Mouse (Mus musculus) heart, postnatal 4 days (tissue): ENCODE data around the gene Irs3. TPM values are rescaled to one million over a fixed set of nuclear protein-coding genes. Genes with fewer than 3 reads are reported as not detected.

ENCODE experiments used
- DNase-seq: peaks from one replicate; pipeline ENCODE4 v3.0.0; 2021
- total RNA-seq, 2 experiments: library from RNA; stranded (reverse); gene quantifications; 2 replicates each; pipeline ENCODE4 v1.2.3; 2021

The Irs3 gene
- not detected for total RNA-seq

DNA sequence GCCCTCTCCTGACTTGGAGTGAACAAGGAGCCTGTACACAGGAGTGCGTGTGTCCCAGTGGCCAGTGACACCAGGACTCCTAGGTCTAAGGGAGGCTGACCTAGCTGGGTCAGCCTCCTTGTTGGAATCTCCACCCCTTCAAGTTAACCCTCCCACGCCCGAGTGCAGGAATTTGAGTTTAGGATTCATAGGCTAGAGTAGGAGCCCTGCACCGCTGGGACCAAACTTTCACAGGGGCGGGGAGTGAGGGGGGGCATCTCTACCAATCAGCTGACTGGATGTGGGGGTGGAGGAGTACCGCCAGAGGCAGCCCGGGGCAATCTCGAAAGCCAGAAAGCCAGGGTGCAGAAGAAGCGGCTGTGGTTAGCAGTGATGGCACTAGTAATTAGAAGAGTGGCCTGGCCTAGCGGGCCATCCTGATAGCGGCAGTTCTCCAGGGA, at the start of gene Irs3:
TSS of gene Irs3 (minus strand) at position 63 of the 440 bp plus-strand sequence.
- no peak for DNase-seq

DNA sequence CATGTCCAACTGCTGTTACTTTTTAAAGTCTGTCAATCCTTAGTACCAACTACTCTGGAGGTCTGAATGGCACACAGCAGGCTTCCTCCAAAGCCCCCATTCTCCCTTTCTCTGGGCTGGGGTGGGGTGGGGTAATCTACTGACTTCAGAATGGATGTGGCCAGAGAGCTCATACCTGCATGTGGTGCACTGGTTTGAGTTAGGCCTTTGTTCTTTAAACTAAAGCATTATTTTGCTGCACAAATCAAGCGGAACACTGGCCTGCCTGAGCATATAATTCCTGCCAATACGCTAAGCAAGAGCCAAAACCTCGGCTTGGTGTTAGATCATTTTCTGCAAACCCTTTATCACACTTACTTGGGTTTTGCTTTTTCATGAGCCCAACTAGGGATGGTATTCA, 49.3 kb upstream of the Irs3 start:
- no peak for DNase-seq

- DNase-seq, result no peak
Measured at GRCm38 (mm10) chr5:137691881-137692280, 46.4 kb upstream of the Irs3 start.

DNA sequence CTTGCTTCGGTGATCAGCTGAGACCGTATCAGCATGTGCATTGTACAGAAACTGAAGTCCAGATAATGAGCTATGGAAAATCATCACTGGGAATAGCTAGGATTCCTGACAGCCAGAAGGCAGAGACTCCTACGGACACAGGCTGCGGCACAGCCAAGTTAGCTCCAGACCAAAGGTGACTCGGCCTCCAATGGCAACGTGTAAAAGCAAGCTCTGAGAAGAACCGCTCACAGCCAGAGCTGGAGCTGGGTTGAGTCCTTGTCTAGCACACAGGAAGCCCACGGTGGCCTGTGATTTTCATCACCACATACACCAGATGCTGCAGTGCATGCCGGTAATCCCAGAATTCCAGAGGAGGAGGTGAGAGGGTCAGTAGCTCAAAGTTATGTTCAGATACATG, 45.0 kb upstream of the Irs3 start:
- no peak for DNase-seq

DNA sequence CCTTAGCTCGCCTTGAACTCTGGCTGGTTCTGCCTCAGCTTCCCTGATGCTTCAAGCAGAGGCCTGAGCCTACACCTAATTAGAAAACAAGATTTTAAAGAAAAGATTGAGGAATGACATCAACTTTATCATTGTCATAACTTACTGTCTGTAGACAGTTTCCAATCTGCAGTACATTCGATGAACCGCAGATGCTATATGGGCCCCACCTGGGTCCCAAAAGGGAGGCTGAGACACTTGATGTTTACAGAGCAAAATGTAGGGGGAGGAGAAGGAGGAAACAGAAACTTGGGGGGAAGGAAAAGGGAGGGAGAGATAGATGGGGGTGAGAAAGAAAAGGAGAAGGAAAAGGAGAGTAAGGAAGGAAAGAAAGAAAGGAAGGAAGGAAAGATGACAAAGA, 44.5 kb upstream of the Irs3 start:
- DNase-seq, result no peak

DNA sequence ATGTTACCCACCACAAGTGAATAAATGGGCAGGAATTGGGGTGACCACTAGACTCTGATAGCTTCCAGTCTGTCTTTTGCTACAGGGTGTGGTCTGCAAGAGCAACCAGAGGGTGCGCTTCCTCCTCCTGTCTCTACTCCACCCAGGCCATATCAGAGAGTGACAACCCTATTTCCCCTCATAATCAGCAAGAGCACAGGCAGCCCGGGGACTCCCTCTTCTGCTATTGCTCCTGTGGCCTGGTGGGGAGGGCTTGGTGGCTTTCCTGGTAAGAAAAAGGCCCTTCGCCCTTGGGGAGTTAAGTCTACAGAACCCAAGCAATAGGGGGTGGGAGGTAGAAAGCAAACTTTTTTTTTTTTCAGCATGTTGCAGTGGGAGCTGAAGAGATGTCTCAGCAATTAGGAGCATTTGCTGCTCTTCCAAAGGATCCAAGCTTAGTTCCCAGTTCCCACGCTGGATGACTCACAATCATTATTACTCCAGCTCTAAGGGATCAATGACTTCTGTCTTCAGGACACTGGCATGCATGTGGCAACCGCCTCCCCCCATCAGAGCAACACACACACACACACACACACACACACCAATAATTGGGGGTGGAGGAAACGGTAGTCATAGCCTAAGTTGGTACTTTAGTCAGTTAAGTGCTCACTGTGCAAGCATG, 40.7 kb upstream of the Irs3 start:
- DNase-seq, result no peak

DNA sequence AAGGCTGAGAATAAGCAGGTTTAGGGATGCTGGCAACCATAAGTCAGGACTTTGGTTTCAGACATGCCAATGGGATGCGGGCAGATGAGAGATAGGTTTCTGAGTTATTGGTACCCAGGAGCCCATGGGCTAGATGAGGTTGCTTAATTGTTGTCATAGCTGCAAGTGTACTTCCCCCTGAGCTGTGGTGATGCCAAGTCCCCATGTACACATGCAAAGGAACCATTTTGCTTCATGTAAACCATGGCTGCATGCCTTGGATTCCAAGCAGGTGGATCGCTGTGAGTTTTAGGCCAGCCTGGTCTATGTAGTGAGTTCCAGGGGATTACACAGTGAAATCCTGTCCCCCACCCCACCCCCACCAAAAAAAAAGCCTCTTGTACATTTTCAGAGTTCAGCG, 40.1 kb upstream of the Irs3 start:
- DNase-seq, result no peak

DNA sequence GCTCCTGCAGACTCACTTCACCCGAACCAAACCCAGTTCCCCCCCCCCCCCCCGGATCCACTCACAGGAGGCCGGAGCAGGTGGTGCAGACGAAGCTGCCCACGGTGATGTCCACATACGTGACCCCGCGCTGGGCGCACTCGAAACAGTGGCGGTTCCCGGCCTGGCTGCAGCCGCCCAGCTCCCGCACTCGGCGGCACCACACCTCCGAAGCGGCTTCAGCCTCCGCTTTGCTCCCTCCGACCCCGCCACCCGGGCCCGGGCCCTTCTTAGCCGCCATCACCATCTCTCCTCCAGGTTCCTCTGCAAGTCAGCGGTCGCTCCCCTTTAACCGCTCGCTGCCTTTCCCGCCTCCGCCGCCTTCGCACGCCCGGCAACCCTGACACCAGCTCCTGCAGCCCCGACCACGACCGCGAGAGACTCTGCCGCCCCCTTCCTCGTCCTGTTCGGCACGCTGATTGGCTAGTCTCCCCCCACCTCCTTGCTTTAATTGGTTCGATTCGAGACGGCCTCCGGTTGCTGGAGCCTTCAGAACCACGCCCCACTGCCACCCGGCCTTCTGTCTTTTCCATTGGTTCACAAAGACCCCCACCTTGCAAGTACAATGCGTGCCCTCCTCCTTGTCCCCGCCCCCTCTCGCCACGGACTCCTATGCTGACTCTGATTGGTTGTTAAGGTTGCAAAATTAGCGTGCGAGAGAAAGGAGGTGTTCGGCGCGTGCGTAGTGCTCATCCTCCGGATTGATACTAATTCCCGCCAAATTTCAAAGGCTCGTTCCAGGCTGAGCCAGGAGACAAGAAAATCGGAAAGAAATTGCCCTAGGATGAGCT, 39.0 kb upstream of the Irs3 start, which contains the start of gene Agfg2:
TSS of gene Agfg2 (minus strand) at position 433 of the 830 bp plus-strand sequence.
- peak; percentile 98 for DNase-seq

- no peak for DNase-seq
Measured at GRCm38 (mm10) chr5:137683388-137684293, 38.1 kb upstream of the Irs3 start.

DNA sequence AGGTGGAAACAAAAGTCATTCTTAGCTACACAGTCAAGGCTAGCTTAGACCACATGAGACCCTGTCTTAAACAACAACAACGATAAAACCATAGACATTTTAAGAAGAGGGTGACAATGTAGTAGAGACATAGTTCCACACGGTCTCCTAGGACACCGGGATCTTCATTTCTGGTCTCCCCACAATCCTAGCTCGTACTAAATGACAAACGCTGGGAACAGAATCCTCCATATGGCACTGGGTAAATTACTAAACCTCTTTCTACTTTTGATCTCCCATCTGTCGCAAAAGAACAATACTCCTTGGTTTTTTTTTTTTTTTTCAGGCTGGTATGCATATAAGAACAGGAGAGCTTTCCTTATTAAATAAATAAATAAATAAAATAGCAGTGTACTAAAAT, 37.0 kb upstream of the Irs3 start:
- DNase-seq, result no peak

- no peak for DNase-seq
Measured at GRCm38 (mm10) chr5:137679726-137680125, 34.2 kb upstream of the Irs3 start.

DNA sequence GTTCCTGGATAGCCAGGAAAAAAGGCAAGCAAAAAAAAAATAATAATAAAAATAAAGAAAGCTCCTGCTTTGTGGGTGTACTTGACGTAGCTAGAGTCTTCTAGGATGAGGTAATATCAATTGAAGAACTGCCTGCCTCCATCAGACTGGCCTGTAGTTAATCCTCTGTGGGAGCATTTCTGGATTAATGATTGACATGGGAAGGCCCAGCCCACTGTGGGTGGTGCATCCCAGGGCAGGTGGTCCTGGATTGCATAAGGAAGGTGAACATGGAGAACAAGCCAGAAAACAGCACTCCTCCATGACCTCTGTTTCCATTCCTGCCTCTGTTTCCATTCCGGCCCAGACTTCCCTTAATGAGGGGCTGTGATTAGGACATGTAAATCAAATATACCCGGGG, 33.2 kb upstream of the Irs3 start:
- no peak for DNase-seq

- DNase-seq, result no peak
Measured at GRCm38 (mm10) chr5:137677859-137678258, 32.3 kb upstream of the Irs3 start.

DNA sequence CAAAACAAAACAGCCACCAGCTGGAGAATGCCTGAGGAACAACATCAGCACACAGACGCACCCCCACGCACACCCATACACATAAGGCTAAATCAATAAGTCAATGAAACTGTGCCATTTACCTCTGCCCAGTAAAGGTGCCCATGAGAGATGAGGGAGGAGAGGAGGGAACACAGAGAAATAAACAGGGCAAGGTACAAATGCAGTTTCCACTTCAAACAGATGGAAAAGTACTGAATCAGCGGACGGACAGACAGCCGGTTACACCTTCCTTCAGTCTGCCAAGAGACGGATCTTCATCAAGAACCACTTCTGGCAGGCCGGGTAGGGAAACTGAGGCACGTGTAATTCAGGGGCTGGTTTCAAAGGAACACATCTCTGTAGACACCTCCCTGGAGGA, 29.3 kb upstream of the Irs3 start:
- no peak for DNase-seq

DNA sequence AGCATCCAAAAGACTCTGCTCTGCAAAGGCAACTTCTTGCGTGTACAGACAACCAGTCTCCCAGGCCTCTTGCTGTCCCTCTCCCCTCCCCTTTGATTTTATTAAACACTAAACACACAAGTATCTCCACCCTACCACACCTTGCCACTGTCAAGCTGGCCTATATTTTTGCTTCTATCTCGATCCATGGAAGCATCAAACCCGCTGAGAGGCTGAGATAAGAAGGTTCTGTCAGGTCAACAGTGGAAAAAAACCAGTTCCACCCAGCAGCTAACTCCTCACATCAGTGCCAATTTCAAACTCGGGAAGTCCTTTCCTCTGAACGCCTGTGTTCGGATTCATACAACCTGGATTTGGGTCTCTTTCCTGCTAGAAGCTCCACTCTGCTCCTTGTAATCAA, 27.5 kb upstream of the Irs3 start:
- no peak for DNase-seq

DNA sequence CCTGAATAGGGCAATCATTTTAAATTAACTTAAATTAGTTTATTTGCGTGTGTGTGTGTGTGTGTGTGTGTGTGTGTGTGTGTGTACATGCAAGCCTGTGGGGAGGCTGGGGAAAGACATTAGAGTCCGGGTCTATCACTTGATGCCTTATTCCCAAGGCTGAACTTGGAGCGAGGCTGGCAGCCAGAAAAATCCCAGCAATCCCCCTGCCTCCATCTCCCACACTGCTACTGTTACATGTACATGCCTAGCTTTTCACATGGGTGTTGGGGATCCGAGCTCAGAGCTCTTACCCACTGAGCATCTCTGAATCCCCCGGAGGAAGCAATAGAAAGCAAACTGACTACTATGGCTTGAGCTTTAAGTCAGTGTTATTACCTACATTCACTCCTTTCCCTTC, 26.8 kb upstream of the Irs3 start:
- DNase-seq, result no peak

GRCm38 (mm10) chr5:137671443-137672240, 26.1 kb upstream of the Irs3 start:
- peak; percentile 79 for DNase-seq

GRCm38 (mm10) chr5:137670240-137670639, 24.7 kb upstream of the Irs3 start:
- DNase-seq, result no peak

DNA sequence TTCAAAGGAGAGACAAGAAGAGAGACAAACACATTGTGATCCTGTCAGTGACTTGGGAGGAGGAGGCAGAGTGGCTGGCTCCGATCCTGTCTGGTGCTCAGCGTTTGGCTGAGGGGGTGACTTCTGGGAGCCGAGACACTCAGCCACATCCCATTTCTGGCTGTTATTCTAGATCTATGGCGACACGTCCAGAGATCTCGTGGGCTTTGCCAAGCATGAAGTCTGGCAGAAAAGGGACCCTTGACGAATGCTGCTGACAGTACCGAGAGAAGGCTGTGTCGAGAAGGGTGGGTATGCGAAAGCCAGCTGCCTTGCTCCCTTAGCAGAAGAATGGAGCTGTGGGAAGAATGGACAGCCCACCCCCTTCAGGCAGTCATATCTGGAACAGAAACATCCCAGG, 23.5 kb upstream of the Irs3 start:
- peak; percentile 49 for DNase-seq

- no peak for DNase-seq
Measured at GRCm38 (mm10) chr5:137663057-137663456, 17.5 kb upstream of the Irs3 start.

DNA sequence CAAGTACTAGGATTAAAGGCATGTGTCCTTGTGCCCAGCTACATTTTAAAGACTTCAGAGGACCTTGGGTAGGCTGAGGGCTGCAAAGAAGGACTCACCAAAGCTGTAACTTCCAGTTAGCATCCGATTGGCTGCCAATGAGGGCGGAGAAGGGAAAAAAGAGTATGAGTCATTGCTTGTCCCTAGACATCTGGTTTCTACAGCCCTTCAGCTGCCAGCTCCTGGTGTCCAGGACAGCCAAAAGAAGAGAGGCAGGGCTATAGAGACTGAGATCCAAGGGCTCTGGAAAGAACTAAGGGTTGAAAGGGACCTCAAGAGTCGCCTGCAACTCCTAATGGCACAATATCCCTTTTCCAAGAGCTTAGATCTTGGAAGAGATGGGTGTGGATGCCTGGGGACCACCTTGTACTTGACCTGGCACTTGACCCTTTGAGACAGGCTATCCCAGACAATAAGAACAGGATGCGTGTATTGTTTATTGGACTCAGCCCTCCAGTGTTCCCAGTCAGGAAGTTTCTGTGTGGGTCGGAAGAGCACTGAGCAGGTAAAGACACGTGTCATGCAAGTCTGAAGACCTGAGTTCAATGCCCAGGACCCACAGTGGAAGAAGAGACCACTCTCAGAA, 14.7 kb upstream of the Irs3 start:
- peak; percentile 76 for DNase-seq

DNA sequence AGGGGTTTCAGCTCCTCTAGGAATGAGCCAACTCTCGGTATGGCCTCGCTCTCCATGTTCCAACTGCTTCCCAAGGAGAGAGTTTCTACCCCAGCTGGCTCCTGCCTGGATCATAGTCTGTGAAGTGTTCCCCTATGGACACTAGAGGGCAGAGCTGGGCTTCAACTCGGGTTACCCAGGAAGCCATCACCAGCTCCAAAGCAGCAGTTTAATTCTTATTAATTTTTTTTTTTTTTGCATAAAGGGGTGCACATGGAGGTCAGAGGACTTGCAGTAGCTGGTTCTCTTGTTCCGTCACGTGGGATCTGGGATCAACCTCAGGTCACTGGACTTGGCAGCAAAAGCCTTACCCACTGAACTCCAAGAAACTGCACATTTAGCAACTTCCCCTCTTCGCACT, 11.5 kb upstream of the Irs3 start:
- DNase-seq, result peak; percentile 85
